Mouse (Mus musculus): Measurements from ENCODE around the gene Igdcc4. TPM values are rescaled to one million over a fixed set of nuclear protein-coding genes. Genes with fewer than 3 reads are reported as not detected.
A peak's percentile ranks its signal among the peaks of the same experiment; 100 is the strongest.

Igdcc4 gene
- polyA plus RNA-seq, 1 experiment = not detected

- 0 out of 2 replicates have a peak overlapping the region, but pooled peaks have one; percentile 12 for H3K27ac ChIP-seq (ENCODE audit: insufficient read depth, low read depth, low read length)
- H3K4me3 ChIP-seq (ENCODE audit: insufficient read depth, low read depth, low read length) = no peak overlapping the region
- TF ChIP-seq CTCF (IDR thresholded peaks at IDR 0.05; ENCODE audit: insufficient read depth, low read depth, low read length) (no peak), POLR2A (IDR thresholded peaks at IDR 0.05; ENCODE audit: insufficient read depth, low read depth, low read length) (no peak)
- WGBS = 74% methylated on average over 8 of the region's 8 CpGs
- peaks cover 9% of the 10 kb centered on the region for H3K4me1 ChIP-seq (ENCODE audit: control insufficient read depth, insufficient read depth, low read length)
Measured at GRCm38 (mm10) chr9:65161881-65162280, 60.6 kb downstream of the Igdcc4 start.

- no peak overlapping the region; the same call in 1 of the 2 replicates for H3K27ac ChIP-seq (ENCODE audit: insufficient read depth, low read depth, low read length)
- 3% methylated on average over 67 of the region's 69 CpGs for WGBS
- TF ChIP-seq POLR2A (IDR thresholded peaks at IDR 0.05; ENCODE audit: insufficient read depth, low read depth, low read length) = no peak
- no peak for TF ChIP-seq CTCF (IDR thresholded peaks at IDR 0.05; ENCODE audit: insufficient read depth, low read depth, low read length)
- peaks cover 9% of the 10 kb centered on the region for H3K4me1 ChIP-seq (ENCODE audit: control insufficient read depth, insufficient read depth, low read length)
- peak overlapping the region; percentile 49 for H3K4me3 ChIP-seq (ENCODE audit: insufficient read depth, low read depth, low read length)
Measured at GRCm38 (mm10) chr9:65162711-65163639, 61.7 kb downstream of the Igdcc4 start.

GRCm38 (mm10) chr9:65164870-65165269 is 63.6 kb downstream of the Igdcc4 start:
- 49% methylated on average over 1 of the region's 1 CpGs for WGBS

GRCm38 (mm10) chr9:65166386-65166785 is 65.1 kb downstream of the Igdcc4 start:
- H3K27ac ChIP-seq (ENCODE audit: insufficient read depth, low read depth, low read length) = no peak overlapping the region
- TF ChIP-seq CTCF (IDR thresholded peaks at IDR 0.05; ENCODE audit: insufficient read depth, low read depth, low read length) (no peak), POLR2A (IDR thresholded peaks at IDR 0.05; ENCODE audit: insufficient read depth, low read depth, low read length) (no peak)
- no peak overlapping the region for H3K4me3 ChIP-seq (ENCODE audit: insufficient read depth, low read depth, low read length)
- 93% methylated on average over 9 of the region's 9 CpGs for WGBS
- peaks cover 9% of the 10 kb centered on the region for H3K4me1 ChIP-seq (ENCODE audit: control insufficient read depth, insufficient read depth, low read length)

More at GRCm38 (mm10) chr9:65164870-65165269, 63.6 kb downstream of the Igdcc4 start:
- TF ChIP-seq POLR2A (IDR thresholded peaks at IDR 0.05; ENCODE audit: insufficient read depth, low read depth, low read length) (no peak), CTCF (IDR thresholded peaks at IDR 0.05; ENCODE audit: insufficient read depth, low read depth, low read length) (no peak)
- Histone ChIP-seq H3K4me3 (ENCODE audit: insufficient read depth, low read depth, low read length) (no peak overlapping the region), H3K4me1 (ENCODE audit: control insufficient read depth, insufficient read depth, low read length) (peaks cover 9% of the 10 kb centered on the region), H3K27ac (ENCODE audit: insufficient read depth, low read depth, low read length) (no peak overlapping the region)

GRCm38 (mm10) chr9:65168534-65168933 is 67.2 kb downstream of the Igdcc4 start:
- Histone ChIP-seq H3K4me3 (ENCODE audit: insufficient read depth, low read depth, low read length) (no peak overlapping the region), H3K27ac (ENCODE audit: insufficient read depth, low read depth, low read length) (no peak overlapping the region), H3K4me1 (ENCODE audit: control insufficient read depth, insufficient read depth, low read length) (no peaks in the 10 kb centered on the region)
- 65% methylated on average over 6 of the region's 6 CpGs for WGBS
- no peak for TF ChIP-seq POLR2A (IDR thresholded peaks at IDR 0.05; ENCODE audit: insufficient read depth, low read depth, low read length)
- no peak for TF ChIP-seq CTCF (IDR thresholded peaks at IDR 0.05; ENCODE audit: insufficient read depth, low read depth, low read length)

GRCm38 (mm10) chr9:65168952-65169351 is 67.7 kb downstream of the Igdcc4 start:
- no peak overlapping the region for H3K4me3 ChIP-seq (ENCODE audit: insufficient read depth, low read depth, low read length)
- WGBS = 68% methylated on average over 4 of the region's 4 CpGs
- H3K4me1 ChIP-seq (ENCODE audit: control insufficient read depth, insufficient read depth, low read length) = no peaks in the 10 kb centered on the region
- H3K27ac ChIP-seq (ENCODE audit: insufficient read depth, low read depth, low read length) = no peak overlapping the region
- TF ChIP-seq CTCF (IDR thresholded peaks at IDR 0.05; ENCODE audit: insufficient read depth, low read depth, low read length) = no peak
- TF ChIP-seq POLR2A (IDR thresholded peaks at IDR 0.05; ENCODE audit: insufficient read depth, low read depth, low read length) = no peak

- 90% methylated on average over 9 of the region's 9 CpGs for WGBS
- Histone ChIP-seq H3K4me3 (ENCODE audit: insufficient read depth, low read depth, low read length) (no peak overlapping the region), H3K4me1 (ENCODE audit: control insufficient read depth, insufficient read depth, low read length) (peaks cover 8% of the 10 kb centered on the region), H3K27ac (ENCODE audit: insufficient read depth, low read depth, low read length) (no peak overlapping the region)
- no peak for TF ChIP-seq CTCF (IDR thresholded peaks at IDR 0.05; ENCODE audit: insufficient read depth, low read depth, low read length)
- TF ChIP-seq POLR2A (IDR thresholded peaks at IDR 0.05; ENCODE audit: insufficient read depth, low read depth, low read length) = no peak
Measured at GRCm38 (mm10) chr9:65172654-65173053, 71.4 kb downstream of the Igdcc4 start.

- TF ChIP-seq POLR2A (IDR thresholded peaks at IDR 0.05; ENCODE audit: insufficient read depth, low read depth, low read length) (no peak), CTCF (IDR thresholded peaks at IDR 0.05; ENCODE audit: insufficient read depth, low read depth, low read length) (no peak)
- 63% methylated on average over 5 of the region's 5 CpGs for WGBS
- Histone ChIP-seq H3K4me1 (ENCODE audit: control insufficient read depth, insufficient read depth, low read length) (peaks cover 31% of the 10 kb centered on the region), H3K4me3 (ENCODE audit: insufficient read depth, low read depth, low read length) (no peak overlapping the region), H3K27ac (ENCODE audit: insufficient read depth, low read depth, low read length) (no peak overlapping the region)
Measured at GRCm38 (mm10) chr9:65175234-65175938, 74.1 kb downstream of the Igdcc4 start.
